Mouse (Mus musculus): ENCODE results near the gene Dydc2. TPM values are rescaled to one million over a fixed set of nuclear protein-coding genes. Genes with fewer than 3 reads are reported as not detected.
"Not testable (repeated sequence)": the region's sequence is repeated elsewhere in the genome, so short reads cannot be mapped to it uniquely, and the experiment has no call there.

Dydc2 gene
- total RNA-seq (2021): not detected
- long read RNA-seq, experiment 1: 0 reads
- long read RNA-seq, experiment 2: 0 reads

DNA sequence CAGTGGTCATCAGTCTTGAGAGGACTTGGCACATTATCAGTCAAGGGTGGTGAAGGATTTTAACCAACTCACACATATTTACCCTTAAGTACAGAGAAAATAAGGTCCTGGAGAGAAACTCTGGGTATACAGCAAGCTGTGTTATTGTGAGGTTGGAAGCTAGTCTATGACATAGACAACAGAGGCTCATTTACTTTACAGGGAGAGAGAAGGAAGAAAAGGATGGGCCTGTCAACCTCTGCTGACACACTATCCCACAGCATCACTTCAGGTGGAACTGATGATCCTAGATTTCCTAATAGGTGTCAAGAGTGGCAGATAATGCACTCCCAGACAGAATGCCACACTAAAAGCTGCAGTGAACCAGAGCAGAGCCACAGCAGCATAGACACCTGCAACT is at the start of gene Dydc2:
TSS of gene Dydc2 (minus strand) at position 101 of the 400 bp plus-strand sequence.
- DNase-seq: no peak

DNA sequence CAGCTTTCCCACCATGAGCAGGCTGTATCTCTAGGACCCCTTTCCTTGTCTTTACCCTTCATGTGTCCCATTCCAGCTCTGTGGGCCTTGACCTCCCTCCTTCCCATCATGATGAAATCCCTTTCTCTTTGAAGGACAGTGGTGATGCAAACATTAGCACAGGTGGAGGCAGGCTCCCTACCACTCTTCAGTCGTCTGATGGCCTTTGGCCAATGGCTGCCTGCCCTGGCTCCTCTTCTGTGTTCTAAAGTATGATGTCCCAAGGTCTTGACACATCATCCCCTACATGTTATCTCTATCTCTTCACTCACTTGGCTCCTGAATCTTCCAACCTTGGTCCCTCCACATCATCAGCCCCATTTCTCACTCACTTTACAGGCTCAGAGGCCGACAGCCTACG is 47.3 kb upstream of the Dydc2 start:
- DNase-seq: no peak

DNA sequence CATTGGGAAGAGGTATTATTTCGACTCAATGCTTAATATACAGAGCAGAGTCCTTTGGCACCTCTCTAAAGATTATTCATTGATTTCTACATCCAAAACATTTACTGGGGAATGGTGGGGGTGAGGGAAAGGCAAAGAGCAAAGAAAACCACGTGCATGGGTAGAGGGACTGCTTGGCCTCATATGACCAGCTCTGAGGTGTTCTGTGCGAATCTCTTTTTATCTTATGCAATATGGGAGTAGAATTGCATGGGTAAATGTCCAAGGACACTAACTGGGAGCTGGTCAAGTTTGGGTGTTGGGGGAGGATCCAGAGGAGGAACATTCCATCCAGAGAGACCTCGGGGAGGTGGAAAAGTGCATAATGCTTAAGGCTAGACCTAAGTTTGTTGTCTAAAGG is 43.9 kb upstream of the Dydc2 start:
- no peak for DNase-seq

DNA sequence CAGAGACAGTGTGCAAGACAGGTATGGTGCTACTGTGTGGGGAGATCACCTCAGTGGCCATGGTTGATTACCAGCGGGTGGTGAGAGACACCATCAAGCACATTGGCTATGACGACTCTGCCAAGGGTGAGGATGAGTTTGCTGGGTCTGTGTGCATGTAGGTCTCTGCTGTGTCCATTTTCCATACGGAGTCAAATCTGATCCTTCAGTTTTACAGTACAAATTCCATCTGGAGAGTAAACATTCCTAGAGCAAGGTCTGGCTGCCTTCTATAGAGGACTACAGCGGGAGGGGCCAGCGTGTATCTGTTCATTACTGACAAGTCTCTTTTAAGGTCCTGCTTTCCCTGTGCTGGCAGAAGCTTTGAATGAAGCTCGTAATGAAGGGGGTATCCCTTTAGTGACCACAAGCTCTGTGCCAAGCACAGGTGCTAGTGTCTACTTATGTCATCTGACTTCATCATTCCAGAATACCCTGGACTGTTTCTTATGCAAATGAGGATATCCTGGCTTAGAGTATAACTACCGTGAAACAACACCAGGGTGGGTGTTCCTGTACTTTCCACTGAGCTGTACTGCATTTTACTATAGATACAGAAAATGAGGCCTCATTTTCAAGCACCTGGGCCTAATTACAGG is 42.1 kb upstream of the Dydc2 start:
- DNase-seq: no peak

DNA sequence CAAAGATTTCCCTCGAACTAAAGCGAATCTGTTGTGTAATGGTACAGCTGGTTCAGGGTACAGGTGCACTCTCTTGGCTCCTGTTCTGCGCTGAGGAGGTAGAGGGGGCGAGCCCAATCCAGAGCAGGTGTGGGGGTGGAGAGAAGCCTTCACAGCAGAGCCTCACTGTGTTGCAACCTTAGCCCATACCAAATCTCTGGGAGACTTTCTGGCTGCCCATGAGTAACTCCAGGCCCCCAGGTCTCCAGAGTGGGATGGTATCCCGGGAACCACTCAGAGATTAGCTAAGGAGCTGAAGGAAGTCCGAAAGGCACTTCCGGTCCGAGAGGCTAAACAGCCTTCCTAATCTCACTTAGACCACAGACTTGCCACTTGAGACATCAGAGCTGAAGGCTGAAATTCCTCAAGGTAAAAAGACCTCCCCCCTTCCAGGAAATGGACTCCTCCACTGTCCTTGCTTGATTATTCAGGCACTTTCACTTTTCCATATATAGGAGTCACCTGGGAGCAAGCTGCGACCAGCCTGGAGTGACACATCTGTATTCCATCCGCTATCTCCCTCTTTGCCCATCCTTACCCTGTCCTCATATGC is 35.9 kb upstream of the Dydc2 start, which contains the start of gene Mat1a:
TSS of gene Mat1a (plus strand) at position 183 of the 592 bp plus-strand sequence.
- no peak for DNase-seq

DNA sequence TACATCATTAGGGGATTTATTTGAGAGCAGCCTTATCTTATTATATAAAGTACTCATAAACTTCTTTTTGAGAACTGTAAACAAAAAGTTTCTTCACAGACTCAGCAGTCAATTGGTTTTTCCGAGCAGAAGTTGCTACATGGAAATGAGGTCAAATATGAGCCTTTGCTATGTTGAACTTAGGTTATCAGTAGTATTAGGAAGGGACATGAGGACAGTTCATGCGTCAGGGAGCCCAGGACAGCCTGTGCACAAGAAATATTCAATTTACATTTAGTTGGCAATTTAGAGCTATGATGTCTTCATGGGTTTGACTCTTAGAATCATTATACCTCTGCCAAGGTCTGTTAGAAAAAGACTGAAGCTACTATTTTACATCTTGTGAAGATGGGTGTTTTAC is 33.3 kb upstream of the Dydc2 start:
- no peak for DNase-seq

DNA sequence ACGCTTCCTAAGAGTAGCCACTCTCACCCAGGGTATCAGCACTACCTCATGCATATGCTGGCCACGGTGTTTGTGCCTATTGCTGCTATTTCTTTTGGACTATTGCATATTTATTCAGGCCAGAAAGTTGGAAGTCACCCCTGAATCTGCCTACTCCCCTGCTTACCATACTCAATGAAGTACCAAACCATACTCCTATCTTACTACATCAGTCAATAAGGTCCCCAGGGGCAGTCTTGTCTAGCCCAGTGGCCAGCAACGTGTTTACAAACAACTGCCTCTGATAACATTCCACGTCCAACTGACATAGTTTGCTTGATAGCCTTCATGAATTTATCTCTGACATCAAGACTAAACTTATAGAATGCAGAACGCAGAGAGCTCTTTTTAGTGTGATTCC is 32.2 kb upstream of the Dydc2 start:
- no peak for DNase-seq

DNA sequence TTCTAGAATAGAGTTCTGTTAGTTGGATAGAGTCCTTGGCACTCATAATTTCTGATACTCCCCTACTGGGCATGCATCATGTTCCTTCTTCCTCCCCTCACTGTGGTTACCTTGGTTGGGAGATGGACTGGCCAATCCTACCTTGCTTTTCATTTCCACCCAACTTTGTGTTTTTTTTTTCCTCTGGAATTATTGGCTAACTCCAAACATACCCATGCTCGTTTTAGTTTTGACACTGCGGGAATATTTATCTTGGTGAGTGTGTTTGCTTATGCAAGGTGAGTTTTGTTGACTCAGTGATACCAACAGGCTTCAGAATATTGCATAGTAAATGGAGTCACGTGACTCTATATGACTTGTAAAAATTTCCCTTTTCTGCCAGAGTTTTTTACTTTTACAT is 31.7 kb upstream of the Dydc2 start:
- no peak for DNase-seq

DNA sequence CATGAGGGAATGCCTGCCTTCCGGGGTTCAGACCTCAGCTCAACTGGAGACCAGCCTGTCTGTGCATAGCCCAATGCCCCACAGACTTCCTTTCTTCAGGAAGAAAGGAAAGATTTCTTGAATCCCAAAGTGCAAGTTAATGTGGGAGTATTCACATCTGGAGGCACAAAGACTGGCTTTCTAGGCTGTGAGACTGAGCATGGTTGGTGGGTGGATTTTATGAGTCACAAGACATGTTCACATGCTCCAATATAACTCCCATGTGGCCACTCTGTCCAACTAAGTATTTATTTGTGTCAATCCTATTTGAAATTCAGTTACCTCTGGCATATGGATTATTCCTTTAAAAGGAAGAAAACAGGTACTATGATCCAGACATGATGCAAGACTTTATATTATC is 29.7 kb upstream of the Dydc2 start:
- no peak for DNase-seq

DNA sequence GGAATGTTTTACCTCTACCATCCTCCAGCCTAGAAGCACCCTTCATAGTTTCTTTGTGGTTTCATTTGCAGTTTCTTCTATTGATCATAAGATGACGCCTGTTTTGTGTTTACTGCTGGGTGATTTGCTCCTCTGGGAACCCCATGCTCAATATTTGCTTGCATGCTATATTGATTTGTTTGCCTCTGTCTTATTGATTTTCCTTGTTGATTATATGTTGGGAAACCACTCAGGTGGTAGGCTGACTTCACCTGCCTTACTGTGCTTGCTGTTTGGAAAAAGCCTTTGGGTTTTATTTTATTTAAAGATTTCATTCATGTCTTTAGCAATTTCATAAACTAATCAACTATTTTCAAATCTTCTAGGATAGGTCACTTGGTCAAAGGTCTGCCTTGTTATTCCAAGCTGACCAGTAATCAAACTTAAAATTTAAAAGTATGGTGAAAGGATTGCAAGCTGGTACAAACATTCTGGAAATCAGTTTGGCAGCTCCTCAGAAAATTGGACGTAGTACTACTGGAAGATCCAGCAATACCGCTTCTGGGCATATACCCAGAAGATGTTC is 27.4 kb upstream of the Dydc2 start:
- no peak for DNase-seq

DNA sequence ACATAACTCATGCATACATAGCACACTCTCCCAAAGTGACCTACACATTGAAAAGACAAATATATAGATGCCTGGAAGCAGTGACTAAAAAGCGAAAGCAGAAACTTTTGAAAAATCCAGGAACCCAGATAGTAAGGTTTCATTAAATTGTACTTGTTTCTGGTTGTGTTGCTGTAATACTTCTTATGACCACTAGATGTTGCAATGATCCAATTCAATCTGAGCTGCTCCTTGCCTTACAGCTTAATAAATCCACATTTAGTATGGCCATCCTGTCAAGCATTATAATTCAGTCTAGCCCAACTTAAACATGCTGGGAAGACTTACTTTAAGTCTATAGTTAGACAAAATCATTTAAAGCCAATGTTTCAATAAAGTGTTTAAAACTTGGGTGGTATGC is 25.1 kb upstream of the Dydc2 start:
- DNase-seq: no peak

DNA sequence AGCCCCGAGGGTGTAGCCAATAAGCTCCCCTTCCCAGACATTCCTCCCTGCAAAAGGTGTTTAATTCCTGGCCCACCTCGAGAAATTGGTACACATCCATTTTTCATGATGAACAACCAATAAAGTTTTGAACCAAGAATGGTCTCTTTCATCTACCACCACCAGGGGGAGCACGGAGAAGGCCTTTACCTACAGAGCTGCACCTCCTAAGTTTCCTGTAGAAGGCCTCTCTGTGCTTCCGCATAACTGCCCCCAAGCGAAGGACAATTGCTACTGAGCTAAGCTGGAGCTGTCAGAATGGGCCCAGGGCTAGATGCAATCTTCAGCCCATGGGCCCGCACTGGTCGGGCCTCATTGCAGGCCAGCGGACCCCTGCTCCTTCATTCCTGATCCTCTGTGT is 21.8 kb upstream of the Dydc2 start:
- DNase-seq: no peak

DNA sequence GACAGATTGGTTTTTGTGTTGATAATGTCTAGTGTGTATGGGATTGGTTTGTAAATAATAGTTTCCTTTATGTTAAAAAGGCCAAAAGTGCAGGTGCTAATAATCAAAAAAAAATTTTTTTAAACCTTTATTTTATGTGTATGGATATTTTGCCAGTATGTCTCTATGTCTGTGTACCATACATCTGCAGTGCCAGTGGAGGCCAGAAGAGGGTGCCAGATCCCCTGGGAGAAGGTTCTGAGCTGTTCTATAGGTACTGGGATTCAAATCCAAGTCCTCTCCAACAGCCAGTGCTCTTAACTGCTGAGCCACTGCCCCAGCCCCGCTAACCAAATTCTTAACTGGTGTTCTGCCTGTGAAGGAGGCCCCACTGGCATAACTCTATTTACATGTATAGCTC is 18.5 kb upstream of the Dydc2 start:
- no peak for DNase-seq

DNA sequence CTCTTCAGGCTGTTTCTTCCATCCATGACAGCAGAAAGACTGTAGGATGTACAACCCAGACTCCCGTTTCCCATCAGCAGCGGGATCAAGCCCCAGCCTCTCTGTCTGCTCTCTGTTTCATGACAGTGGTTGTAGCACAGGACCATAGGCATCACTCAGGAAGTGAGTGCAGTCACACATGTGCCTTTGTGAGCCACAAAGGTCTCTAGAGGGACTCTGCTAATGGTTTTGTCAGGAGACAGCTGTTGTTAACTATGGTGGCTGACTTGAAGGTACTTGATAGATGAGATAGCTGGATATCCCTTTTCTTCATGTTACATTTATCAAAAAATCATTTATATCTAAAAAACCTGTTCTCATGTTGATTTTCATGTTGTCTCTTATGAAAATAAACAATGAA is 13.4 kb upstream of the Dydc2 start:
- DNase-seq: no peak

DNA sequence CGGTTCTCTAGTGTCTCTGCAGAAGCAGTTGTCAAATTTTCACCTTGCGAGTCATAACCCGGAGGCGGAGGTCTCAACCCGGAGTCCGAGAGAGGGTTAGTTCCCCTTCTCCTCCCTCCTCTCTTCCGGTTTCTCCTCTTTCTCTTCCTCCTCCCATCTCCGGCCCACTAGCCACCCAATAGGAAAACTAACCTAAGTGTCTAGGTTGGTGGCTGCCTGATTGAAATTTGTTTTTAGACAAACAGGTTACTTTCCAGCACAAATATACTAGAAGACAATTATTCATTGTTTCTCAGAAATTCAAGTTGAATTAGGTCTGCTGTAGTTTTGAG is 3.9 kb upstream of the Dydc2 start:
- DNase-seq: no peak

DNA sequence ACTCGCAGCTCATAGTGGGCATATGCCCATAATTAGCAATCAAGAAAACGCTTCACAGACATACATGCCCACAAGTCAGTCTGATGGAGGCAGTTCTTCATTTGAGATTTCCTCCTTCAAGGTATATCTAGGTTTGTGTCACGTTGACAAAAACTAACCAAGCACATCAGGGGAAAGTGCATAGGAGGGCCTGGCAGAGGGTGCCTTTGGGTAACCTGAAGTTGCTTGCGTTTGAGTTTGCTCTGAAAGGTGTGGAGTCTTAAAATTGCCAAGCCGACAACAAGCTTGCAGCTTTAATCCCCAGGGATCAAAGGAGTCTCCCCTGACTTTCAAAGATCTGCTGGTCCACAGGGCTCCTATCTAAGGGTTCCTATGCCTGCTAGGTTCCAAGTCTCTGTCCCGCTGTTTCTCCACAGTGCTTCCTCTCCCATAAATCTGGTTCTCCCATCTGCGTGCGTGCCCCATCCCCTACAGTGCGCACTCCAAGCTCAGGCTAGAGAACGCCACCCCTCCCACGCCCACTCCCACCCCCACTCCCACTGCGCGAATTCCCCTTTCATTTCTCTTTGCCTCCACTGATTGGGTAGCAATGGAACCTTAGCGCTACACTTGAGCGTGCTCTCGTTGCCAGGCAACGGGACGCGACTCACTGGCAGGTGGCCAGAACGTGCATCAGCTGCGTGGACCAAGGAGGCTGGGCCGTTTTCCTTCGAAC is 3.4 kb upstream of the Dydc2 start, which contains the start of gene Dydc1:
TSS of gene Dydc1 (plus strand) at position 683 of the 715 bp plus-strand sequence.
- DNase-seq: peak; percentile 66

DNA sequence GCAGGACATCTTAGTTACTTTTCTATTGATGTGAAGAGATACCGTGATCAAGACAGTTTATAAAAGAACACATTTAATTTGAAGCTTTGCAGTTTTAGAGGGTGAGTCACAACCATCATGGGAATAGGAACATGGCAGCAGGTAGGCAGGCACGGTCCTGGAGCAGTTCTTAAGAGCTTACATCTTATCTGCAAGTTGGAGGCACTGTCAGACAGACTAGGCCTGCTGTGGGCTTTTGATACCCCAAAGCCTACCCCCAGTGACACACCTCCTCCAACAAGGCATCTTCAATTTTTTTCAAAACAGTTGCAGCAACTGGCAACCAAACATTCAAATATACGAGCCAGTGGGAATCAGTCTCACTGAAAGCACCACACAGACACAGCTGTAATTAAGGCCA is 1.3 kb upstream of the Dydc2 start:
- no peak for DNase-seq

DNA sequence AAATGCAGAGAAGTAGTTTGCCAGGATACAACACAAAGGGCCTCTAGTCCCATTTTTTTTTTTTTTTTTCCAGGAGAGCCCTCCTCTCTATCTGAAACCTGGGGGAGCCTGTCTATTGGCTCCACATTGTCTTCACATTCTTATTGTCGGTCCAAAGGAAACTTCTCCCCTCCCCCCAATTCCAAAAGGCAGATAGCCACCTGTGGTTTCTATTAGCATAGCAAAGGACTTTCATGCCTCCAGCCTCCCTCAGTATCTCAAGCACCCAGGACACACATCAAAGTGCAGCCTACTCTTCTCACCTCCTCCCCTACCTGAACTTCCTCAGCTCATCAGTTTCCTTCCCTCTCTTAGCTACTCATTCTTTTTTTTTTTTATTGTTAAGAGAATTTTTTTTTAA is 2.6 kb downstream of the Dydc2 start:
- DNase-seq: no peak

DNA sequence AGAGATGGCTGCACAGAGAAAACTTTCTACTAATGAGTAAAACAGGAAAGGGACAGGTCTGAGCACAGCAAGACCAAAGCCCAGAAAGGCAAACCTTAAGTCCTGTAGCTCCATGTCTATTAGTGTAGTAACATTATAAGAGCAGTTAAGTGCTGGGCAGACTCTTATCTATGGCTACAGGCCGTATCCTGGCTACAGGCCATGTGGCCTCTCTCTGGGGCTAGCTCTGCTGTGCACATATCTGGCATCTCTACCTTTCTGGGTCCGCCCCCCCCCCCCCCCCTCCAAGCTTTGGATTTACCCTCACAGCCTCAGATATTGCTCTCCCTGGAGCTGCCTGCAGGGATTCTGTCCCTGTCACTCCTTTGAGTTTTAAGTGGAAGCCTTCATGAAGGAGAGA is 3.8 kb downstream of the Dydc2 start:
- no peak for DNase-seq

DNA sequence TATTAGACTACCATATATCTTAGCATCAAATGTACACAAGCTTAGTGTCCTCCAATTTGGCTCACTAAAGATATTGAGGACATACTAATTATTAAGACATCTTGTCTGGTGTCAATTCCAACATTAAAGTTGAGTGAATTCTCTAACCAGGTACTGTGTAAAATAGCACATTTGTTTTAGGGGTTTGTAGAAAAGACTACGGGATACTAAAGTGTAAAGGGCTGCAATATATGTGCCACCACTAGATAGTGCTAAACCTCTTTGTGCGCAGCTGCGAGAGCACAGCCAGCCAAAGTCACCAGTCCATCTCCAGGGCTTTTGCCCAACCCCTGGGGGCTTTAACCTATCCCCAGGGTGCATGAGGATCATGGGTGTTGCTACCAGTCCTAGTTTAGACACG is 15.8 kb downstream of the Dydc2 start:
- DNase-seq: not testable (repeated sequence)

DNA sequence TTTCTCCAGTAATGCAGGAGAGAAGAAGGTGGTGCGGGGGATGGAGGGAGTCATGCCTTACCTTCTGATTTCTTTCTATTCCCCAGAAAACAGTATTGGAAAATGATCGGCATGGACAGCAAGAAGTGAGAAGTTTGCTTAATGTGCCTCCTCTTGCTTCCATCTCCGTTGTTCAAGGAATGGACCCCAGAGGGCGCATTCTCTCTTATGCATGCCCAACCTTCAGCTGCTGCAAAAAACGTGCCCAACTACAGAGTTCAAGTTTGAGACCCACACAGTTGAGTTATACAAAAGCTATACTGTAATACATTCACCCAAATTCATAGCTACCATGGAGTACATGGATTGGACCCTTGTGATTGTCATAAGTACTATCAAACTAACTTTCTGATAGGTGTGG is 16.5 kb downstream of the Dydc2 start:
- DNase-seq: no peak

DNA sequence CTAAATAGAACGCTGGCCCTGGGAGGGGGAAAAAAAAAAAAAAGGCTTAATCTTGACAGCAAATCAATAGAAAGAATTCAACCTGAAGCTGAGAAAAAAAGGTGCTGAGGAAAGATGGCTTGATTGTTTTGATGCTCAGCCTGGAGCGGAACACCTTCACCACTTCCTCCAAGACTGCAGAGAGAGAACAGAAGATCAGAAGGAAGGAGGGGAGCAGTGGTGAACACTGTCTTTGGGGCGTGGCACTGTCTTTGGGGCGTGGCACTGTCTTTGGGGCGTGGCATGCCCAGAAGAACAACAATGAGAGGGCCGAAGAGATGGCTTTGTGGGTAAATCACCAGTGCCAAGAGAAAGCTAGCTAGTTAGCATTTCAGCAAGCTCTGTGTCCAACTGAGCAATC is 18.5 kb downstream of the Dydc2 start:
- no peak for DNase-seq

DNA sequence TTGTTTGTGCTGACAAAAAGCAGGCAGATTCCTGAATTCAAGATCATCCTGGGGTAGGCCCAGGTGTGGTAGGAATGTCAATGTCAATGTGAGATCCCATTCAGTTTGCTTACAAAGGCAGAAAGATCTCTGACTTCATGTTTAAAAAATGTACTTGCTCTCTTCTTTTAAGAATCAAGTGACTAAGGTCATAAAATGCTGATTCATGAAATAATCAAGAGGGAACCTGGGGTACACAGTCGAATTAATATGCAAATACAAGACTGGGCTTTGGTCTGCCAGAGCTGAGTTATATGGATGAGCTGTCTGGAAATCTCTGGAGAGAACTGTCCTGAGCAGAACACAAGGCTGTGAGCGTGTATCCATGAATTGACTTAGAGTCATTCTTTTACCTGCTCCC is 21.6 kb downstream of the Dydc2 start:
- no peak for DNase-seq
